Mouse (Mus musculus) spleen, adult 2 months (tissue): Measurements from ENCODE around the gene Mettl16.

ENCODE experiments used
- CTCF ChIP-seq: fragments of 200-500 bp; IDR thresholded peaks from 2 replicates; pipeline ENCODE4 v1.5.1; 2011; ENCODE audit warnings: mild to moderate bottlenecking, inconsistent platforms; ENCODE audit not compliant: insufficient read depth, insufficient read length, insufficient replicate concordance; ENCODE audit errors: extremely low read depth
- POLR2A ChIP-seq: fragments of 200-500 bp; IDR thresholded peaks from 2 replicates; pipeline ENCODE4 v1.6.1; 2011; ENCODE audit warnings: low read depth, low read length, inconsistent platforms

- TF ChIP-seq POLR2A (peak; percentile 47; the same call in 1 of the 2 replicates), CTCF (peak; percentile 41; the same call in 1 of the 2 replicates)
Observed at GRCm38 (mm10) chr11:74829812-74830211, 59.2 kb downstream of the Mettl16 start.
